Mouse (Mus musculus) bone marrow, adult 2 months (tissue): ENCODE results near the gene Efr3b. TPM values are rescaled to one million over a fixed set of nuclear protein-coding genes. Genes with fewer than 3 reads are reported as not detected.

ENCODE experiments used
- H3K27ac ChIP-seq: fragments of 200-500 bp; 2 replicates; pipeline ENCODE4 v1.5.1; 2012; ENCODE audit warnings: low read depth, mild to moderate bottlenecking, control low read depth, inconsistent platforms, low read length; ENCODE audit not compliant: control insufficient read depth, poor library complexity, insufficient read depth
- H3K4me1 ChIP-seq: fragments of 200-500 bp; 2 replicates; pipeline ENCODE4 v1.6.1; 2011; ENCODE audit warnings: low read length; ENCODE audit not compliant: control insufficient read depth, insufficient read depth
- H3K4me3 ChIP-seq: fragments of 200-500 bp; replicated peaks from 2 replicates; pipeline ENCODE3; 2011; ENCODE audit warnings: mild to moderate bottlenecking, low read depth, low read length, control low read depth; ENCODE audit not compliant: control insufficient read depth
- CTCF ChIP-seq: fragments of 200-500 bp; IDR thresholded peaks from 2 replicates; pipeline ENCODE4 v1.5.1; 2011; ENCODE audit warnings: low read length, control low read depth; ENCODE audit not compliant: control insufficient read depth, insufficient read depth
- POLR2A ChIP-seq: fragments of 200-500 bp; IDR thresholded peaks from 2 replicates; pipeline ENCODE4 v1.6.1; 2011; ENCODE audit warnings: low read depth, mild to moderate bottlenecking, control low read depth, low read length, borderline replicate concordance; ENCODE audit not compliant: control insufficient read depth
- WGBS: fragments of 180-500 bp; shearing (Covaris S2); methylation state at CpG from one replicate; pipeline ENCODE4 v1.1.7; 2018; 5-methylcytosine and 5-hydroxymethylcytosine counted together
- polyA plus RNA-seq: library from polyadenylated mRNA; stranded (reverse); fragments of >200 nt; gene quantifications from 2 replicates; pipeline ENCODE4 v1.2.4, GENCODE M21; 2011; ENCODE audit warnings: low replicate concordance; ENCODE audit not compliant: missing spikeins, insufficient read depth, insufficient read length

Gene Efr3b
- polyA plus RNA-seq, 1 experiment = 0.25 TPM

GRCm38 (mm10) chr12:4007181-4007580, 31.5 kb downstream of the Efr3b start:
- H3K4me1 ChIP-seq = no peaks in the 10 kb centered on the region
- TF ChIP-seq CTCF = no peak
- no peak for TF ChIP-seq POLR2A
- H3K27ac ChIP-seq = no peak overlapping the region
- H3K4me3 ChIP-seq = no peak overlapping the region
- 60% methylated on average over 4 of the region's 4 CpGs for WGBS

GRCm38 (mm10) chr12:4006079-4006478, 32.6 kb downstream of the Efr3b start:
- TF ChIP-seq POLR2A = no peak
- TF ChIP-seq CTCF = no peak
- 82% methylated on average over 7 of the region's 7 CpGs for WGBS
- no peak overlapping the region for H3K4me3 ChIP-seq
- no peak overlapping the region for H3K27ac ChIP-seq
- no peaks in the 10 kb centered on the region for H3K4me1 ChIP-seq

DNA sequence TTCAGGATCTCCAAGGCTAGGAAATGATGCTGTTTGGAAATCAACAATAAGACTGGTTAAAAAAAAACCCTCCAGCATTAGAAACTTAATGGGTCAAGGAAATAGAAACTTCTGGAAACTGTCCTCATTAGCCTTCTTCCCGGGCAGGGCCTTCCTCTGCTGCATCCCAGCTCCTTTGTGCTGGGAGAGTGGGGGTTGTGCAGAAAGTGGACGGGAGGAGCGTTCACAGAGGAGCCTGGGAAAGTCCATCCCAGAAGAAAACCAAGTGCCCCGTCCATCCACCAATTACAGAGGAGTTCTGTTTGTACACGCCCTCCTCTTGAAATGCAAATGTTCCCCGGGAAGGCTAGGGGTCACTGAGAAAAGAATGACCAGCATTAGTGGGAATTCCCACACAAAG, 34.1 kb downstream of the Efr3b start:
- H3K4me3 ChIP-seq = no peak overlapping the region
- H3K4me1 ChIP-seq = no peaks in the 10 kb centered on the region
- H3K27ac ChIP-seq = no peak overlapping the region
- 45% methylated on average over 6 of the region's 6 CpGs for WGBS
- no peak for TF ChIP-seq CTCF
- TF ChIP-seq POLR2A = no peak

DNA sequence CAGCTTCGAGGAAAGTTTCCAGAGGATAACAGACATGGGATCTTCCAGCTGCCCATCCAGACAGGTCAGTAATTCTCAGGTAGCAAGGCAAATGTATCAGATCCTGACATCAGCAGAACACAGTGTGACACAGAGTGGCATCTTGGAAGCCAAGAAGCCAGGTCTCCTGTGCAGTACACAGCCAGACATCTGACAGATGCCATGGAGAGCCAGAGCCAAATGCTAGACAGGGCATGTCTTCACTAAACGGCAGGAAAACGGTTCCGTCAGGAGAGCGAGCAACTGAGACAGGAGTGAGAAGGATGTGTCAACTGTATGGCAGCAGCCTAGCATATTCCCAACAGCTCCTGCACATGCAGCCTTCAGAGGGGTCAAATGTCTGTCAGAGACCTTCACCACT, 38.3 kb downstream of the Efr3b start:
- Histone ChIP-seq H3K4me3 (no peak overlapping the region), H3K27ac (no peak overlapping the region), H3K4me1 (no peaks in the 10 kb centered on the region; the same call in 1 of the 2 replicates)
- 87% methylated on average over 5 of the region's 5 CpGs for WGBS
- TF ChIP-seq CTCF (no peak), POLR2A (no peak)

DNA sequence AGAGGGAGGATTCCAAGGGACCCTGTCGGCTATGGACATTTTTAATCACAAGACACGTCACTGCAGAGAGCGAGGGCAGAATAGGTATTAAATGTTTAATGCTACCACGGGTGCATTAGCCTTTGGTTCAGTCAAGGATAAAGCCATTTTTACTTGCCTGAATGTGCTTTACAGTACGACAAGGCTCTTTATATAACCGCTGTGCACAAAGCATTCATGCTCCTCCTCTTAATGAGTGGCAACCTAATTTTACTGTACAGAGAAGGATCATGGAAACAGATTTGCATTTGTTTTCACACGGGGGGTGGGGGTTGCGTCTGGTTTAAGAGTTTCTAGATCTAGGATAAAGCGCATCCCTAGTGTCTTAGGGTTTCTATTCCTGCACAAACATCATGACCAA, 42.0 kb downstream of the Efr3b start:
- H3K4me3 ChIP-seq = no peak overlapping the region
- no peaks in the 10 kb centered on the region; the same call in 1 of the 2 replicates for H3K4me1 ChIP-seq
- 80% methylated on average over 9 of the region's 9 CpGs for WGBS
- TF ChIP-seq POLR2A (no peak), CTCF (no peak)
- H3K27ac ChIP-seq = no peak overlapping the region

- 80% methylated on average over 3 of the region's 3 CpGs for WGBS
- no peak for TF ChIP-seq POLR2A
- no peak for TF ChIP-seq CTCF
- H3K4me3 ChIP-seq = no peak overlapping the region
- no peak overlapping the region for H3K27ac ChIP-seq
- no peaks in the 10 kb centered on the region for H3K4me1 ChIP-seq
Measured at GRCm38 (mm10) chr12:3991047-3991446, 47.7 kb downstream of the Efr3b start.

- Histone ChIP-seq H3K4me1 (no peaks in the 10 kb centered on the region), H3K4me3 (no peak overlapping the region), H3K27ac (no peak overlapping the region)
- TF ChIP-seq POLR2A (no peak), CTCF (no peak)
- 54% methylated on average over 2 of the region's 2 CpGs for WGBS
Measured at GRCm38 (mm10) chr12:3989943-3990342, 48.8 kb downstream of the Efr3b start.

DNA sequence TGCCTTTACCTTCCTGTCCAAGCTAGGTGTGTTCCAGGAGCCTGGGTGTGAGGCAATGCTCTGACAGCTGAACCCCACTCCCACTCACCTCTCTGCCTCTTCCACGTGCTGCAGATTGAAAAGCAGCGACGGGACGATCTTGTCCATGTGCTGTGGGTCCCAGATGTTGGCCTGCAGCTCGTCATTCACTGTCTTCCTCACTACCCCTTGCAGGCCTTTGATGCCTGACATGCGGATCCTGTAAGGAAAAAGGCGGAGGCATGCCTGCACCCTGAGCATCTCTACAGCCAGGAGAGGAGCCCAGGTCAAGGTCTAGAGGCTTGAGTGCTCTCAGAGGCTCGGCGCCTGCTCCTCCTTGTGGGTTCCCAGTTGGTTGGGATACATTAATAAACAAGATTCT, 54.3 kb downstream of the Efr3b start:
- no peak overlapping the region for H3K4me3 ChIP-seq
- 76% methylated on average over 9 of the region's 9 CpGs for WGBS
- H3K27ac ChIP-seq = no peak overlapping the region
- no peaks in the 10 kb centered on the region; the same call in 1 of the 2 replicates for H3K4me1 ChIP-seq
- TF ChIP-seq POLR2A (no peak), CTCF (no peak)

- WGBS = 3% methylated on average over 1 of the region's 1 CpGs
- TF ChIP-seq CTCF (no peak), POLR2A (no peak)
- Histone ChIP-seq H3K4me1 (no peaks in the 10 kb centered on the region; the same call in 1 of the 2 replicates), H3K27ac (no peak overlapping the region), H3K4me3 (no peak overlapping the region)
Measured at GRCm38 (mm10) chr12:3983736-3984135, 55.0 kb downstream of the Efr3b start.
